Mouse (Mus musculus): Measurements from ENCODE around the gene 4930402K13Rik. TPM values are rescaled to one million over a fixed set of nuclear protein-coding genes. Genes with fewer than 3 reads are reported as not detected.

The 4930402K13Rik gene
- polyA plus RNA-seq, 1 experiment from 2014 or later: not detected

DNA sequence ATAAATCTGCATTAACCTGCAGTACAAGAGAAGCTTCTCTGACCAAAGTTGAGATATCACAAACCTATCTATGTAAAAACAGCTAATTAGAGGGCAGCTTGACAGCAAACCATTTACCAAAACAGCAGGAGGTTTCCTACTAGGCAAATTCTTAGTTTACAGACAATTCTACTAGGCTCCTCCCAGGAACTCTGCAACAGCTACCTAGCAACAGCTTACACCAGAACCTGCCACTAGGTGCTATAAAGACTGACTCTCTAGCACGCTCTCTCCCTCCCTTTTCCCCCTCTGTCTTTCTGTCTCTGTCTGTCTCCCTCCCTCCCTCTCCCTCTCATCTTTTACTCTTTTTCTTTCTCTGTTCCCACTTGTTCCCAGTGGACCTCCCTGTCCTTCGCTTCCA is 38.3 kb downstream of the 4930402K13Rik start:
- no peak overlapping the region for H3K27ac ChIP-seq (ENCODE audit: low read length)
- ATAC-seq: no peak
- no peaks in the 10 kb centered on the region for H3K9me3 ChIP-seq (ENCODE audit: control insufficient read depth, low read length)
- no peaks in the 10 kb centered on the region for H3K27me3 ChIP-seq (replicated peaks; ENCODE audit: control insufficient read depth, insufficient read depth, low read length)
- no peaks in the 10 kb centered on the region for H3K4me1 ChIP-seq (ENCODE audit: control insufficient read depth, insufficient read depth, low read length)
- WGBS: 33% methylated on average over 2 of the region's 2 CpGs
- no peaks in the 10 kb centered on the region for H3K36me3 ChIP-seq (ENCODE audit: control insufficient read depth, insufficient read depth, low read length)
- no peak overlapping the region for H3K4me2 ChIP-seq (ENCODE audit: low read depth, low read length)
- no peak overlapping the region for H3K9ac ChIP-seq (ENCODE audit: low read depth, low read length)
- no peak overlapping the region for H3K4me3 ChIP-seq (ENCODE audit: low read length)

Other genes starting within 250 kb of the 4930402K13Rik start
- gene Gm5751, start 230.3 kb upstream of the 4930402K13Rik start, polyA plus RNA-seq (2015; fragmentation: Nextera tagmentation; extraction: Ambion mirVana): not detected in 2 replicates
- gene B630019K06Rik, start 212.2 kb upstream of the 4930402K13Rik start, polyA plus RNA-seq (2015; fragmentation: Nextera tagmentation; extraction: Ambion mirVana): 1.6 and 1.7 TPM in 2 replicates
- not detected in 2 replicates for gene Fthl17b, start 141.6 kb upstream of the 4930402K13Rik start, polyA plus RNA-seq (2015; fragmentation: Nextera tagmentation; extraction: Ambion mirVana)
- gene Fthl17c, start 128.0 kb upstream of the 4930402K13Rik start, polyA plus RNA-seq (2015; fragmentation: Nextera tagmentation; extraction: Ambion mirVana): not detected in 2 replicates
- not detected in 2 replicates for gene Fthl17d, start 117.8 kb upstream of the 4930402K13Rik start, polyA plus RNA-seq (2015; fragmentation: Nextera tagmentation; extraction: Ambion mirVana)
- gene Fthl17e, start 71.1 kb upstream of the 4930402K13Rik start, polyA plus RNA-seq (2015; fragmentation: Nextera tagmentation; extraction: Ambion mirVana): not detected in 2 replicates
- gene Fthl17f, start 41.5 kb upstream of the 4930402K13Rik start, polyA plus RNA-seq (2015; fragmentation: Nextera tagmentation; extraction: Ambion mirVana): not detected in 2 replicates
- gene Lancl3, start 95.3 kb downstream of the 4930402K13Rik start, polyA plus RNA-seq (2015; fragmentation: Nextera tagmentation; extraction: Ambion mirVana): 0.43 and 0.72 TPM in 2 replicates
- gene Gm14862, start 152.3 kb downstream of the 4930402K13Rik start, polyA plus RNA-seq (2015; fragmentation: Nextera tagmentation; extraction: Ambion mirVana): not detected in 2 replicates
- gene Xk, start 168.2 kb downstream of the 4930402K13Rik start, polyA plus RNA-seq (2015; fragmentation: Nextera tagmentation; extraction: Ambion mirVana): 3.8 and 4.2 TPM in 2 replicates
- gene H2al1m, start 179.2 kb downstream of the 4930402K13Rik start, polyA plus RNA-seq (2015; fragmentation: Nextera tagmentation; extraction: Ambion mirVana): not detected in 2 replicates
- gene H2al1k, start 246.1 kb downstream of the 4930402K13Rik start, polyA plus RNA-seq (2015; fragmentation: Nextera tagmentation; extraction: Ambion mirVana): not detected in 2 replicates